Mouse (Mus musculus): ENCODE measurements around the gene Glyctk. TPM values are rescaled to one million over a fixed set of nuclear protein-coding genes. Genes with fewer than 3 reads are reported as not detected.
A peak's percentile ranks its signal among the peaks of the same experiment; 100 is the strongest.

Gene Glyctk
- polyA plus RNA-seq, 1 experiment from 2014 or later: 2.9 TPM

MicroRNAs within 50 kb of the gene (microRNA counts, 519-probe panel; counts per million panel counts)
- 4,781 counts per million, percentile 98 among the panel's probes with 10 or more counts for microRNA mmu-let-7g

Small RNA genes within 50 kb of the gene (microRNA-seq; reads per million reads assigned to microRNA genes)
- gene Mir135a-1 (178 reads per million, percentile 62 among the genes with 10 or more reads in this experiment), gene Mirlet7g (56,726 reads per million, percentile 100 among the genes with 10 or more reads in this experiment)

Other genes with a start within 250 kb of the Glyctk start
- 0.32 and 0.38 TPM in 2 replicates for gene Col6a5, start 197.5 kb downstream of the Glyctk start, polyA plus RNA-seq (2015; fragmentation: Nextera tagmentation; extraction: Ambion mirVana)
- 0.53 and 0.86 TPM in 2 replicates for gene Col6a4, start 61.4 kb downstream of the Glyctk start, polyA plus RNA-seq (2015; fragmentation: Nextera tagmentation; extraction: Ambion mirVana)
- gene Wdr82, start 12.8 kb upstream of the Glyctk start, polyA plus RNA-seq (2015; fragmentation: Nextera tagmentation; extraction: Ambion mirVana): 38.1 and 41.5 TPM in 2 replicates
- gene Ppm1m, start 41.6 kb upstream of the Glyctk start, polyA plus RNA-seq (2015; fragmentation: Nextera tagmentation; extraction: Ambion mirVana): 15.4 and 15.8 TPM in 2 replicates
- gene Twf2, start 45.0 kb upstream of the Glyctk start, polyA plus RNA-seq (2015; fragmentation: Nextera tagmentation; extraction: Ambion mirVana): 54.8 and 57.3 TPM in 2 replicates
- gene Tlr9, start 64.5 kb upstream of the Glyctk start, polyA plus RNA-seq (2015; fragmentation: Nextera tagmentation; extraction: Ambion mirVana): not detected in 2 replicates
- 93.6 and 101 TPM in 2 replicates for gene Alas1, start 90.5 kb upstream of the Glyctk start, polyA plus RNA-seq (2015; fragmentation: Nextera tagmentation; extraction: Ambion mirVana)
- 13.1 and 13.4 TPM in 2 replicates for gene Poc1a, start 122.9 kb upstream of the Glyctk start, polyA plus RNA-seq (2015; fragmentation: Nextera tagmentation; extraction: Ambion mirVana)
- gene Dusp7, start 210.5 kb upstream of the Glyctk start, polyA plus RNA-seq (2015; fragmentation: Nextera tagmentation; extraction: Ambion mirVana): 9.2 and 10.4 TPM in 2 replicates

Measured in forebrain, embryonic 15.5 days (tissue).